Mouse (Mus musculus) heart, adult 11 months (tissue): ENCODE data around the gene Mul1.

ENCODE experiments used
- DNase-seq: peaks from one replicate; pipeline ENCODE4 v3.0.0; 2022

Mul1 gene

GRCm38 (mm10) chr4:138462971-138463831 is 28.7 kb downstream of the Mul1 start:
- DNase-seq: no peak

DNA sequence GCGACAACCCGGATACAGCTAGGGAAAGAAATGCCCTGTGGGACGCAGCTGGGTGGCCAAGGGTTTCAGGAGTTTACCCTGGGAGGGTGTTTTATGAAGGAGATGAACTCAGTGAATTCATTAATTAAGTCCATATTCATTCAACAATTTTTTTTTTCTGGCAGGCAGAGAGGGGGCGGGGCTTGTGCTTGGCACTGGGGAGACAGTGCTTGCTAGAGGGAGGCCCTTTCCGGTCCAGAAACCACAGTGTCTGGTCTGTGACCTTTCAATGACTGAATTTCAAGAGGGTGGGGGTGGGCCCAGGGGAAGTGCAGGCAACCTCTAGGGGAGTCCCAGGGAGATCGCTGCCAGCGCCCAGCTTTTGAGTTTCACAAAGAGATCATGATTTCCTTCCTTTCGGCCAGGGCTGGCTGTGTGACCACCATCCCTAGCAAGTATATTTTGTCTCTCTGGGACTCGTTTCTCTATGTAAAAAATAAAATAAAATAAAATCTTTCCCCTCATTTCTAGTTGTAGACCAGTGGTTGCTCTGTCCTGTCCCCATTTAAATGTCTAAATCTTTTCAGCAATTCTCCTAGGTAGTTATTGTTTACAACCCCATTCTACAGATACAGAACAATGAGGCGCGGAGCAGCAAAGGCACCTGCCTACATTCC is 29.5 kb downstream of the Mul1 start:
- peak; percentile 99 for DNase-seq

GRCm38 (mm10) chr4:138464667-138465353 is 30.3 kb downstream of the Mul1 start:
- peak; percentile 97 for DNase-seq

GRCm38 (mm10) chr4:138465446-138465845 is 31.0 kb downstream of the Mul1 start:
- no peak for DNase-seq

- no peak for DNase-seq
These were observed 32.2 kb downstream of the Mul1 start for GRCm38 (mm10) chr4:138466690-138467089.

DNA sequence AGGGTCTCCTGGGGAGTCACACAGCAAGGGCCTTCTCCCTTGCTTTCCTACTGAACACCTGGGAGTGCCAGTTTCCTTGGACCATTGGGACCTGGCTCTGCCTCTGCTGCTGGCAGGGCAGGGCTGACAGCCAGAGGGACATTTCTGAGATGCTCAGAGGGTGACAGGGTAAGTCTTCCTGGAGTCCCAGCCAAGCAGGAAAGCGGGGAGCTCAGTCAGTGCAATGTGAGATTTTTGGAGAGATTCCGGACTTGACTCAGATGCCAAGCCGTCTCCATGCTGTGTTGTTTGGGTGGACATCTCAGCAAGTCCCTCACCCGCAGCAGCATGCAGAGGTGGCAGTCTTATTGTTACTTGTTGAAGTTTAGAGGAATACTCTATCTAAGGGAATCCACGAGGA is 33.0 kb downstream of the Mul1 start:
- no peak for DNase-seq

- DNase-seq: peak; percentile 96
These were observed 34.6 kb downstream of the Mul1 start for GRCm38 (mm10) chr4:138469080-138469479.

DNA sequence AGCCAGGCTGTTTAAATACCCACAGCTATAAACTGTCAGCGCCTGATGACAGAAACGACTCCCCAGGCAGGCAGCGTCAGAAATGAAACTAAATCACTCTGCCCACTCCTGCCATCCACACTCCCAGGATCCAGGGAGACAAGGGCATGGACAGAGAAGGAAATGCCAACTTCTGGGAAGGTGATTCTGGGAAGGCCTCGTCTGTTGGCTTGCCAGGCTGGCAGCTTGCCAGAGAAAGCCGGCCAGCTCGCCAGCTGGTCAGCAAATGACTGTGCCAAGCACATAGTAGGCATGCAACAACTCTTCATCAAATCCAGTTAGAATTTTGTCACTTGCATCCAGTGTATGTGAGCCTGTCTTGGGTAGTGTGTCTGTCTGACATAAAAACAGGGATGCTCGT is 36.8 kb downstream of the Mul1 start:
- no peak for DNase-seq

GRCm38 (mm10) chr4:138479595-138479994 is 45.1 kb downstream of the Mul1 start:
- DNase-seq: no peak

- no peak for DNase-seq
These were observed 46.5 kb downstream of the Mul1 start for GRCm38 (mm10) chr4:138480962-138481361.

DNA sequence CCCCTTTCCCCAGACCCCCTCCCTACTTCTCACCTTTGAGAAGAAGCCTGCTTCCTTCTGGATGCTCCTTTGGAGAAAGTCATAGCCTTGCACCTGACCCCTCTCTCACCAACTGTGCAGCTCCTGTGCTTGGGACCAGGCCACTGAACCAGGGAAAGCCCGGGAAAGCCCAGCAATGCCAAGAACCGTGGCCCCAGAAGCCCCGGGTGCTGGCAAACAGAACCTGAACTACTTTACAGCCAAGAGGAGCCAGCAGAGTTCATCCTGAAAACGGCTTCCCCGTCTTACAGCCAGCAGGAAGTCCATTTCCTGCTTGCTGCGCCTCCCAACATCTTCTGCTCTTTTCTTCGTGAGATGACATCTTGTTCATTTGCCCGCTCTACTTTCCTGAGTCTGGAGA is 48.2 kb downstream of the Mul1 start:
- DNase-seq: no peak

- DNase-seq: no peak
These were observed 53.8 kb downstream of the Mul1 start for GRCm38 (mm10) chr4:138488241-138488640.

DNA sequence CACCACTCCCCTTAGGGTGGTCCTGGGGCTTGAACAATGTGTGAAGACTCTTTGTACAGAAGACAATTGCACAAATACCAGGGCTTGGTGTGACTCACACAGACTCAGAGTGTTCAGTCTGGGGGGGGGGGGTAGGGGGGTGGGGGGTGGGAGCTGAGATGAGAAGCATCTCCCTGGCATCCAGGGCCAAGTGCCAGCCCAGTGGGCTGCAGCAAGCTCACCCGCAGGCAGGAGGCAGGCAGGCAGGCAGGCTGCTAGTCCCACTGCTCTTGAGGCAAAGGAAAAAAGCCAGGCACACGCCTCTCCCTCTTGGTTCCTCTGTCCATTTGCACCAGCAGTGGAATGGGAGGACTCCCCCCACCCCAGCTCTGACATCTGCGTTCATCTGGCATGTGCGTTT is 56.6 kb downstream of the Mul1 start:
- DNase-seq: no peak
